Mouse (Mus musculus): ENCODE measurements around the gene Grasp. TPM values are rescaled to one million over a fixed set of nuclear protein-coding genes. Genes with fewer than 3 reads are reported as not detected.
A peak's percentile ranks its signal among the peaks of the same experiment; 100 is the strongest.

Grasp gene
- total and polyA plus RNA-seq, 3 experiments = 2.3 to 6.7 (median 2.4) TPM

GRCm38 (mm10) chr15:101246231-101247154 lies 22.5 kb downstream of the Grasp start (continued):
- TF ChIP-seq JUN (IDR thresholded peaks at IDR 0.05; ENCODE audit: insufficient read depth, low read depth, low read length) = peak; percentile 67

DNA sequence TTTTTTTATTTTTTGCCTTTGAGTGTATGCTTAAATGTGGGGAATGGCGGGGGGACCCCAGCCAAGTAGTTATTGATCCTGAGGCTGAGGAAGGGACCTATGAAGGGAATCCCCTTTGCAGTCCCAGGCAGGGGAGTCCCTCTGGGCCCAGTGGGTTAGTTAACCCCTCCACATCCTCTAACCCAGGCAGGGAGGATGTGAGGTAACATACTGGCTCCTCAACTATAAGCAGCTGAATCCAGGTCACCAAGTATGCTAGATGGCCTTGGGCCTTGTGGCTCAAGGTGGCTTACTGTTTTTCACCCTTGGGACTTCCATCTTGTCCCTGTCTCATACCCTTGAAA lies 23.1 kb downstream of the Grasp start:
- Histone ChIP-seq H3K36me3 (replicated peaks in 1 of 2; ENCODE audit: control insufficient read depth in 1 of 2, insufficient read depth in 1 of 2, low read length in 1 of 2) (no peaks in the 10 kb centered on the region), H3K9ac (ENCODE audit: insufficient read depth, low read depth) (no peak overlapping the region), H3K27me3 (replicated peaks) (peaks cover 34% of the 10 kb centered on the region), H3K79me2 (replicated peaks; ENCODE audit: control insufficient read depth, extremely low read depth, insufficient read depth, poor library complexity, severe bottlenecking) (no peaks in the 10 kb centered on the region), H3K4me1 (ENCODE audit: control insufficient read depth in 1 of 2, insufficient read depth in 2 of 2) (peaks cover 3 to 30% of the 10 kb centered on the region in 2 experiments), H3K4me2 (ENCODE audit: insufficient read depth, low read depth, poor library complexity, severe bottlenecking) (peak overlapping the region; percentile 24; the same call in 1 of the 2 replicates), H3K9me3 (replicated peaks; ENCODE audit: low read length) (peaks cover 29% of the 10 kb centered on the region), H3K4me3 (replicated peaks in 1 of 3; ENCODE audit: low read depth in 2 of 3, low read length in 2 of 3, poor library complexity in 1 of 3) (no peak overlapping the region), H3K27ac (ENCODE audit: insufficient read depth, low read depth) (no peak overlapping the region)
- in situ Hi-C loops (cut with MboI; ENCODE audit: low pct_ligation_motif_present, low pct_unique_long_range_greater_than_20kb, low sequenced_read_pairs) (no loop called here), dilution Hi-C loops (cut with MboI; ENCODE audit: extremely low pct_ligation_motif_present, extremely low pct_unique_long_range_greater_than_20kb, low sequenced_read_pairs) (no loop called here)
- DNase-seq (ENCODE audit: extremely low read depth) = no peak
- TF ChIP-seq GABPA (IDR thresholded peaks at IDR 0.05; ENCODE audit: insufficient replicate concordance, low read depth, low read length) = no peak
- peak; percentile 45; the same call in 1 of the 2 replicates for TF ChIP-seq ETS1 (conservative IDR thresholded peaks at IDR 0.05; ENCODE audit: low read depth, low read length)

DNA sequence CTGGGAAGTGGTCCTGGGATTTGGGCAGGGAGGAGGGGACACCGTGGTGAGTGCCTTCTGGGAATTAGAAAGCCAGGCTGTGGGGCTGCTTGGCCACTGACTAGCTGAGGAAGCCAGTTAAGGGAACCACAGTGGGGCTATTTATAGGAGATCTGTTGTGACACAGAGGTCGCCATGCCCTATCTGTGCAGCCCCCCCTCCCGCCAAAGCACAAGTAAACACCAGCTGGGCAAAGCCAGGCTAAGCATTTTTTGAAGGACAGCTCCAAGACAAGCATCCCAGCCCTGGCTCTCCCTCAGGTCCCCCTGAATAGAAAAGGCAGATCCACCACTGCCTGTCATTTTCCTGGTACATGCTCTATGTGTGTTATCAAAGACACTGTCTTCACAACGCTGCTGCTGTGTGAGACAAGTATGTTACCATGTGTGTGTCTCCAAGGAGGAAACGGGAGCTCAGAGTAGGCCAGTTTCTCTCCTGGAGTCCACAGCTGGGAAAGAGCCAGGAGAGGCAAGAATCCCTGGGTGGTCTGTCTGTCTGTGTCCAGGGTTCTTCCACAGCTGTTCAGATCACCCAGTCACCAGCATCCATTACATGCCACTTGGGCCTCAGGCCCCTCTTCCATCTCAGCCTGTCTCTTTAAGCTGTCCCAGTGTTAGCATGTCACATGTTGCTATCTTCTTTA lies 24.2 kb downstream of the Grasp start:
- DNase-seq (ENCODE audit: extremely low read depth) = no peak
- Histone ChIP-seq H3K4me3 (replicated peaks in 1 of 3; ENCODE audit: low read depth in 2 of 3, low read length in 2 of 3, poor library complexity in 1 of 3) (no peak overlapping the region), H3K27me3 (replicated peaks) (peaks cover 37% of the 10 kb centered on the region), H3K9me3 (replicated peaks; ENCODE audit: low read length) (peaks cover 39% of the 10 kb centered on the region), H3K4me2 (ENCODE audit: insufficient read depth, low read depth, poor library complexity, severe bottlenecking) (no peak overlapping the region), H3K36me3 (replicated peaks in 1 of 2; ENCODE audit: control insufficient read depth in 1 of 2, insufficient read depth in 1 of 2, low read length in 1 of 2) (no peaks in the 10 kb centered on the region), H3K4me1 (ENCODE audit: control insufficient read depth in 1 of 2, insufficient read depth in 2 of 2) (peaks cover 3 to 34% of the 10 kb centered on the region in 2 experiments), H3K9ac (ENCODE audit: insufficient read depth, low read depth) (no peak overlapping the region), H3K79me2 (replicated peaks; ENCODE audit: control insufficient read depth, extremely low read depth, insufficient read depth, poor library complexity, severe bottlenecking) (no peaks in the 10 kb centered on the region), H3K27ac (ENCODE audit: insufficient read depth, low read depth) (no peak overlapping the region)
- in situ Hi-C loops (cut with MboI; ENCODE audit: low pct_ligation_motif_present, low pct_unique_long_range_greater_than_20kb, low sequenced_read_pairs) = no loop called here
- dilution Hi-C loops (cut with MboI; ENCODE audit: extremely low pct_ligation_motif_present, extremely low pct_unique_long_range_greater_than_20kb, low sequenced_read_pairs) = no loop called here
- TF ChIP-seq SIN3A (IDR thresholded peaks at IDR 0.05; ENCODE audit: low read length) (no peak), UBTF (IDR thresholded peaks at IDR 0.05; ENCODE audit: low read depth, low read length) (no peak), MAZ (IDR thresholded peaks at IDR 0.05; ENCODE audit: low read depth, low read length) (no peak), NELFE (IDR thresholded peaks at IDR 0.05; ENCODE audit: low read depth, low read length) (no peak)
